Mouse (Mus musculus) lung, embryonic 14.5 days (tissue): ENCODE measurements around the gene Arhgap18. TPM values are rescaled to one million over a fixed set of nuclear protein-coding genes. Genes with fewer than 3 reads are reported as not detected.

ENCODE experiments used
- ATAC-seq: fragments of 200-750 bp; cut with Nextera tagmentation; 2 replicates; pipeline ENCODE4 v1.8.0; 2017; ENCODE audit warnings: mild to moderate bottlenecking, moderate TSS enrichment, moderate library complexity; ENCODE audit not compliant: insufficient read depth
- DNase-seq: peaks from one replicate; pipeline ENCODE4 v3.0.0-alpha.2; 2015
- H3K27ac ChIP-seq: fragments of 300-500 bp; sonication (generic); 2 replicates; pipeline ENCODE4 v1.5.1; 2014; ENCODE audit warnings: low read depth, mild to moderate bottlenecking, moderate library complexity
- H3K27me3 ChIP-seq: fragments of 300-500 bp; sonication (generic); 2 replicates; pipeline ENCODE4 v1.6.1; 2014; ENCODE audit warnings: low read length, control low read depth; ENCODE audit not compliant: insufficient read depth
- H3K36me3 ChIP-seq: fragments of 300-500 bp; sonication (generic); 2 replicates; pipeline ENCODE4 v1.6.1; 2014; ENCODE audit warnings: control low read depth; ENCODE audit not compliant: insufficient read depth
- H3K4me1 ChIP-seq: fragments of 300-500 bp; sonication (generic); 2 replicates; pipeline ENCODE4 v1.6.1; 2014; ENCODE audit warnings: antibody characterized with exemption, control low read depth; ENCODE audit not compliant: insufficient read depth
- H3K4me2 ChIP-seq: fragments of 300-500 bp; sonication (generic); 2 replicates; pipeline ENCODE4 v1.6.1; 2014; ENCODE audit warnings: mild to moderate bottlenecking
- H3K4me3 ChIP-seq: fragments of 300-500 bp; sonication (generic); 2 replicates; pipeline ENCODE4 v1.5.1; 2014; ENCODE audit warnings: low read depth, low read length
- H3K9ac ChIP-seq: fragments of 300-500 bp; sonication (generic); 2 replicates; pipeline ENCODE4 v1.6.1; 2014
- H3K9me3 ChIP-seq: fragments of 300-500 bp; sonication (generic); 2 replicates; pipeline ENCODE4 v1.6.1; 2016; ENCODE audit warnings: low read depth, low read length, control low read depth
- CTCF ChIP-seq: IDR thresholded peaks from 2 replicates; pipeline ENCODE4 v1.5.1; 2016; ENCODE audit warnings: antibody characterized with exemption, low read depth
- WGBS: fragments of 180-500 bp; shearing (Covaris S2); extraction: QIAGEN DNeasy Blood & Tissue Kit; methylation state at CpG from one replicate; pipeline ENCODE4 v1.1.7; 2014; 5-methylcytosine and 5-hydroxymethylcytosine counted together
- polyA plus RNA-seq: library from polyadenylated mRNA; unstranded; fragments of >200 nt; fragmentation: Nextera tagmentation; extraction: Ambion mirVana; gene quantifications from 2 replicates; pipeline ENCODE4 v1.2.1, GENCODE M21; 2014

Gene Arhgap18
- polyA plus RNA-seq, 1 experiment from 2014 or later = 49.6 TPM

GRCm38 (mm10) chr10:26832068-26832467 lies 78.8 kb downstream of the Arhgap18 start:
- TF ChIP-seq CTCF = no peak

GRCm38 (mm10) chr10:26832669-26833249 lies 79.5 kb downstream of the Arhgap18 start:
- ATAC-seq (no peak), DNase-seq (no peak)
- no peak for TF ChIP-seq CTCF
- Histone ChIP-seq H3K4me1 (no peaks in the 10 kb centered on the region), H3K9ac (no peak overlapping the region), H3K4me3 (no peak overlapping the region), H3K36me3 (no peaks in the 10 kb centered on the region), H3K27me3 (no peaks in the 10 kb centered on the region), H3K4me2 (no peak overlapping the region), H3K27ac (no peak overlapping the region), H3K9me3 (no peaks in the 10 kb centered on the region)
- WGBS = 90% methylated on average over 3 of the region's 3 CpGs

More at GRCm38 (mm10) chr10:26832068-26832467, 78.8 kb downstream of the Arhgap18 start:
- H3K4me1 ChIP-seq = no peaks in the 10 kb centered on the region
- ATAC-seq = no peak
- no peaks in the 10 kb centered on the region for H3K36me3 ChIP-seq
- no peak overlapping the region for H3K27ac ChIP-seq
- WGBS = 86% methylated on average over 3 of the region's 3 CpGs
- no peaks in the 10 kb centered on the region for H3K9me3 ChIP-seq
- no peak overlapping the region for H3K4me3 ChIP-seq
- H3K4me2 ChIP-seq = no peak overlapping the region
- no peak overlapping the region for H3K9ac ChIP-seq
- H3K27me3 ChIP-seq = no peaks in the 10 kb centered on the region
- no peak for DNase-seq

DNA sequence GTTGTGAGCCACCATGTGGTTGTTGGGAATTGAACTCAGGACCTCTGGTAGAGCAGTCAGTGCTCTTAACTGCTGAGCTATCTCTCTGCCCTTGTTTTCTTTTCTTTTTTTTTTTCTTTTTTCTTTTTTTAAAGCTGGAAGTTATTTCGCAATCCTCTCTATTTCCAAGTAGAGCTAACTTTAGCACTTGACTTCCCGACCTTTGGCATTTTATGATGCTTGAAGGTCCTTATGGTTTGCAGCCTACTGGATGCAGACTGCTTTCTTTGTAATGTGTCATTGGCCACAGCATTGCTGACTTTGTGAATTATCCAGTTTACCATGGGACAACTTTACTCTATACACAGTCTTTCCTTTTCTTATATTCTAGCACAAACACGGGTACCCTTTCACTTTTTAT lies 80.2 kb downstream of the Arhgap18 start:
- H3K9ac ChIP-seq = no peak overlapping the region
- WGBS = 64% methylated on average over 3 of the region's 3 CpGs
- DNase-seq = peak; percentile 34
- H3K4me3 ChIP-seq = no peak overlapping the region
- H3K4me1 ChIP-seq = no peaks in the 10 kb centered on the region
- H3K36me3 ChIP-seq = no peaks in the 10 kb centered on the region
- ATAC-seq = no peak
- H3K4me2 ChIP-seq = no peak overlapping the region
- no peak for TF ChIP-seq CTCF
- H3K9me3 ChIP-seq = no peaks in the 10 kb centered on the region
- H3K27me3 ChIP-seq = no peaks in the 10 kb centered on the region
- no peak overlapping the region for H3K27ac ChIP-seq

DNA sequence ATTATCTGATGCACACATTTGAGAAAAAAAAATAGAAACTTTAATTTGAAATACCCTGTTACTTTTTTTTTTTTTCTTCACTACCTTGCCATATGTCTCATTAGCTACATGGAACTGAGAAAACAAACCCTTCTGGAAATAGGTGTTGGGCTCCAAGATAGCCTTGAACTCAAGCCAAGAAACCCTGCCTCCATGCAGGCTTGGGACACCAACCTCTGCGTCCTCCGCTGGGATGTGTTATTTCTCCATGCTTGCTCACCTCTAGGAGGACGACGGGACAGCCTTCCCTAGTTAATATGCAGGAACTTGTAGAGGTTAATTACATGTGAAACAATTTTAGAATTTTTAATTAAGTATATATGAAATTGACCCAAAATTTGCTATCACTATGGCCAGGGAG lies 96.1 kb downstream of the Arhgap18 start:
- no peak overlapping the region for H3K4me3 ChIP-seq
- H3K9ac ChIP-seq = no peak overlapping the region
- no peaks in the 10 kb centered on the region for H3K9me3 ChIP-seq
- H3K4me1 ChIP-seq = no peaks in the 10 kb centered on the region
- WGBS = 80% methylated on average over 4 of the region's 4 CpGs
- no peaks in the 10 kb centered on the region for H3K27me3 ChIP-seq
- no peak for ATAC-seq
- DNase-seq = no peak
- H3K27ac ChIP-seq = no peak overlapping the region
- H3K36me3 ChIP-seq = no peaks in the 10 kb centered on the region
- no peak for TF ChIP-seq CTCF
- H3K4me2 ChIP-seq = no peak overlapping the region

- no peak for TF ChIP-seq CTCF
- WGBS = 28% methylated on average over 6 of the region's 6 CpGs
These were observed 96.6 kb downstream of the Arhgap18 start for GRCm38 (mm10) chr10:26849854-26850253.

DNA sequence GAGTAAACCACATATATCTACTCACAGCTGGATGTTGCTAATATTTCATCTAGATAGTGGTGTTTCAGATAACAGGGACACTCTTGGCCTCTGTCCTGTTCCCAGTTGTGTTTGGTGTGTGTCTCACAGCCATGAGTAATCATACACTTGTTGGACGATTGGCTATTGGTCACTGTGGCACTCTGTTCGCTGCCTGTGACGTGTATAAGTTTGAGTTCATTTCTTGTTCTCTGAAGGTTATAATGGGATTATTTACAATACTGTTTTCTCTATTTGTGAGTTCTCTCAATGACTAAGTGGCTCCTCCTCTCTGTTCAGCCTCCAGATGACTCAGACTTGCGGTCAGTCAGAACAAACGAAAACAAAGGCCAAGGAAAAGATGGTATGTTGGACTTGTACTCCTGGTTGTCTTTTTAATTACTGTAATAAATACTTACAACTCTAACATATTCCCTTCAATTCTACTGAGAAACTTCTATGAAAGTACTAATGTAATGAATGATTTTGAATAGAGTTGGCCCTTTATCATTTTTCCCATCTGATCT lies 101.4 kb downstream of the Arhgap18 start:
- Histone ChIP-seq H3K4me3 (no peak overlapping the region), H3K9me3 (no peaks in the 10 kb centered on the region), H3K27me3 (no peaks in the 10 kb centered on the region), H3K9ac (no peak overlapping the region), H3K4me1 (no peaks in the 10 kb centered on the region), H3K36me3 (no peaks in the 10 kb centered on the region), H3K27ac (no peak overlapping the region), H3K4me2 (no peak overlapping the region)
- 81% methylated on average over 5 of the region's 5 CpGs for WGBS
- no peak for DNase-seq
- no peak for ATAC-seq
- TF ChIP-seq CTCF = no peak

More at GRCm38 (mm10) chr10:26849854-26850253, 96.6 kb downstream of the Arhgap18 start:
- H3K4me2 ChIP-seq = no peak overlapping the region
- H3K4me3 ChIP-seq = no peak overlapping the region
- no peak overlapping the region for H3K27ac ChIP-seq
- no peaks in the 10 kb centered on the region for H3K36me3 ChIP-seq
- DNase-seq (no peak), ATAC-seq (no peak)
- no peaks in the 10 kb centered on the region for H3K4me1 ChIP-seq
- H3K9me3 ChIP-seq = no peaks in the 10 kb centered on the region
- no peak overlapping the region for H3K9ac ChIP-seq
- H3K27me3 ChIP-seq = no peaks in the 10 kb centered on the region

GRCm38 (mm10) chr10:26855851-26856535 lies 102.8 kb downstream of the Arhgap18 start:
- Histone ChIP-seq H3K4me2 (no peak overlapping the region), H3K4me1 (no peaks in the 10 kb centered on the region), H3K27me3 (no peaks in the 10 kb centered on the region), H3K9ac (no peak overlapping the region), H3K9me3 (no peaks in the 10 kb centered on the region), H3K27ac (no peak overlapping the region), H3K4me3 (no peak overlapping the region), H3K36me3 (0 out of 2 replicates have a peak, but pooled peaks cover 2% of the 10 kb centered on the region)
- no peak for TF ChIP-seq CTCF
- DNase-seq (no peak), ATAC-seq (no peak)
- WGBS = 74% methylated on average over 8 of the region's 8 CpGs
